Mouse (Mus musculus): ENCODE data around the gene Slc13a2. TPM values are rescaled to one million over a fixed set of nuclear protein-coding genes. Genes with fewer than 3 reads are reported as not detected.

Slc13a2 gene
- polyA plus RNA-seq, 1 experiment from 2014 or later, result 0.05 TPM

DNA sequence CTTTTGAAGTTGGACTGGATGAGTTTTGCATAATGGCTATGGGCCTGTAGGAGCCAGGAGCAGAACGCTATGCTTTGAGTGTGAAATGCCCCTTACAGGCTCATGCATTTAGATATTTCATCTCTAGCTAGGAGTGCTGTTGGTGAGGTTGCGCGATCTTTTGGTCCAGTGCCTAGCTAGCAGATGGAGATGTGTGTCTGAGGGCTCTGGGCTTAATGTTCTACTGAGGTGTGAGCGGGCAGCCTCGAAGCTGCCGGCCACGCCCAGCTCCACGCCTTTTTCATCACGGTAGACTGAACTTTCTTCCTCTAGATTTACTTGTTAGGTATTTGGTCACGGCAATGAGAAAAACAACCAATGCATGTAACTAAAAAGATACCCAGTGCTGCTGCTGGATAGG lies 9.2 kb upstream of the Slc13a2 start:
- WGBS (ENCODE audit: insufficient replicate concordance), result 68% methylated on average over 10 of the region's 10 CpGs
- Histone ChIP-seq H3K4me2 (no peak overlapping the region), H3K36me3 (replicated peaks) (no peaks in the 10 kb centered on the region), H3K27ac (replicated peaks) (no peak overlapping the region), H3K9ac (no peak overlapping the region), H3K9me3 (replicated peaks) (no peaks in the 10 kb centered on the region), H3K27me3 (peaks cover 6% of the 10 kb centered on the region), H3K4me1 (replicated peaks) (peaks cover 11% of the 10 kb centered on the region), H3K4me3 (replicated peaks) (no peak overlapping the region)
- ATAC-seq (ENCODE audit: insufficient read depth), result no peak

- Histone ChIP-seq H3K4me1 (replicated peaks) (0 out of 2 replicates have a peak, but pooled peaks cover 3% of the 10 kb centered on the region), H3K27me3 (peaks cover 6% of the 10 kb centered on the region), H3K9ac (no peak overlapping the region), H3K4me3 (replicated peaks) (no peak overlapping the region), H3K9me3 (replicated peaks) (no peaks in the 10 kb centered on the region), H3K27ac (replicated peaks) (no peak overlapping the region), H3K36me3 (replicated peaks) (no peaks in the 10 kb centered on the region), H3K4me2 (no peak overlapping the region)
- ATAC-seq (ENCODE audit: insufficient read depth), result no peak
- 39% methylated on average over 11 of the region's 11 CpGs for WGBS (ENCODE audit: insufficient replicate concordance)
Observed at GRCm38 (mm10) chr11:78430195-78430878, 8.3 kb upstream of the Slc13a2 start.

- H3K36me3 ChIP-seq (replicated peaks), result no peaks in the 10 kb centered on the region
- no peak overlapping the region for H3K9ac ChIP-seq
- no peak overlapping the region for H3K4me3 ChIP-seq (replicated peaks)
- H3K4me2 ChIP-seq, result no peak overlapping the region
- 0 out of 2 replicates have a peak, but pooled peaks cover 3% of the 10 kb centered on the region for H3K4me1 ChIP-seq (replicated peaks)
- H3K27me3 ChIP-seq, result no peaks in the 10 kb centered on the region; the same call in 1 of the 2 replicates
- H3K27ac ChIP-seq (replicated peaks), result no peak overlapping the region
- no peak for ATAC-seq (ENCODE audit: insufficient read depth)
- no peaks in the 10 kb centered on the region for H3K9me3 ChIP-seq (replicated peaks)
- 70% methylated on average over 5 of the region's 5 CpGs for WGBS (ENCODE audit: insufficient replicate concordance)
Observed at GRCm38 (mm10) chr11:78428309-78428708, 6.3 kb upstream of the Slc13a2 start.

- H3K9ac ChIP-seq, result no peak overlapping the region
- no peak overlapping the region for H3K4me3 ChIP-seq (replicated peaks)
- no peak overlapping the region for H3K27ac ChIP-seq (replicated peaks)
- H3K27me3 ChIP-seq, result no peaks in the 10 kb centered on the region
- H3K4me2 ChIP-seq, result no peak overlapping the region
- no peaks in the 10 kb centered on the region for H3K36me3 ChIP-seq (replicated peaks)
- ATAC-seq (ENCODE audit: insufficient read depth), result no peak
- 62% methylated on average over 6 of the region's 6 CpGs for WGBS (ENCODE audit: insufficient replicate concordance)
- H3K9me3 ChIP-seq (replicated peaks), result no peaks in the 10 kb centered on the region
- H3K4me1 ChIP-seq (replicated peaks), result 0 out of 2 replicates have a peak, but pooled peaks cover 3% of the 10 kb centered on the region
Observed at GRCm38 (mm10) chr11:78427655-78428054, 5.6 kb upstream of the Slc13a2 start.

- no peak for ATAC-seq (ENCODE audit: insufficient read depth)
Observed at GRCm38 (mm10) chr11:78425572-78425971, 3.6 kb upstream of the Slc13a2 start.

GRCm38 (mm10) chr11:78424352-78424751 lies 2.3 kb upstream of the Slc13a2 start:
- no peaks in the 10 kb centered on the region for H3K9me3 ChIP-seq (replicated peaks)
- 44% methylated on average over 2 of the region's 2 CpGs for WGBS (ENCODE audit: insufficient replicate concordance)

More at GRCm38 (mm10) chr11:78425572-78425971, 3.6 kb upstream of the Slc13a2 start:
- Histone ChIP-seq H3K9ac (no peak overlapping the region), H3K4me1 (replicated peaks) (0 out of 2 replicates have a peak, but pooled peaks cover 10% of the 10 kb centered on the region), H3K4me3 (replicated peaks) (no peak overlapping the region), H3K36me3 (replicated peaks) (no peaks in the 10 kb centered on the region), H3K4me2 (no peak overlapping the region), H3K9me3 (replicated peaks) (no peaks in the 10 kb centered on the region), H3K27ac (replicated peaks) (no peak overlapping the region), H3K27me3 (peaks cover 16% of the 10 kb centered on the region)
- WGBS (ENCODE audit: insufficient replicate concordance), result 86% methylated on average over 1 of the region's 1 CpGs

GRCm38 (mm10) chr11:78421201-78422009 lies 612 bp downstream of the Slc13a2 start:
- Histone ChIP-seq H3K4me2 (no peak overlapping the region), H3K4me3 (replicated peaks) (no peak overlapping the region), H3K4me1 (replicated peaks) (0 out of 2 replicates have a peak, but pooled peaks cover 9% of the 10 kb centered on the region), H3K9ac (no peak overlapping the region), H3K36me3 (replicated peaks) (no peaks in the 10 kb centered on the region), H3K9me3 (replicated peaks) (no peaks in the 10 kb centered on the region), H3K27ac (replicated peaks) (no peak overlapping the region), H3K27me3 (peaks cover 25% of the 10 kb centered on the region)
- 25% methylated on average over 13 of the region's 13 CpGs for WGBS (ENCODE audit: insufficient replicate concordance)
- no peak for ATAC-seq (ENCODE audit: insufficient read depth)

More at GRCm38 (mm10) chr11:78424352-78424751, 2.3 kb upstream of the Slc13a2 start:
- Histone ChIP-seq H3K4me1 (replicated peaks) (0 out of 2 replicates have a peak, but pooled peaks cover 12% of the 10 kb centered on the region), H3K9ac (no peak overlapping the region), H3K27ac (replicated peaks) (no peak overlapping the region), H3K4me3 (replicated peaks) (no peak overlapping the region), H3K4me2 (no peak overlapping the region), H3K27me3 (peaks cover 22% of the 10 kb centered on the region), H3K36me3 (replicated peaks) (no peaks in the 10 kb centered on the region)
- ATAC-seq (ENCODE audit: insufficient read depth), result no peak

GRCm38 (mm10) chr11:78420263-78420889 lies 1.6 kb downstream of the Slc13a2 start:
- Histone ChIP-seq H3K36me3 (replicated peaks) (no peaks in the 10 kb centered on the region), H3K4me3 (replicated peaks) (no peak overlapping the region), H3K4me1 (replicated peaks) (0 out of 2 replicates have a peak, but pooled peaks cover 9% of the 10 kb centered on the region), H3K4me2 (no peak overlapping the region), H3K9ac (no peak overlapping the region), H3K27me3 (peaks cover 25% of the 10 kb centered on the region), H3K9me3 (replicated peaks) (no peaks in the 10 kb centered on the region), H3K27ac (replicated peaks) (no peak overlapping the region)
- WGBS (ENCODE audit: insufficient replicate concordance), result 5% methylated on average over 12 of the region's 12 CpGs
- ATAC-seq (ENCODE audit: insufficient read depth), result no peak

DNA sequence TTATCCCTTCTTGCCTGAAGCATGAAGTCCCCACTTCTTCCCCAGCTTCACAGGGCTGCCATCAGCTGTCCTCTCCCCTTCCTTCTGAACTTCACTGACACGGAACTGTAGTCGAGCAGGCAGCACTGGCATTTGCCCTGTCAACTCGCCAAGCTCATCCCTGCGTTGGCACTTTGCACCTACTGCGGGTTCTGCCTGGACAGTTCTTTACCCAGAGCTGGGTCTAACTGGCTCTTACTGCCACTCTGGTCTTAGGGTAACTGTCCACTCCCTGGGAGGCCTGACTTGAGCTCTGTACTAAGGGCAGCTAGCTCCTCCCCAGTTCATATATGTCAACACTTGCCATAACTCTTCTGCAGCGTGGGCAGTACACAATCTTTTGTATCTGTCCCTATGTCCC lies 5.2 kb downstream of the Slc13a2 start:
- no peak for ATAC-seq (ENCODE audit: insufficient read depth)

DNA sequence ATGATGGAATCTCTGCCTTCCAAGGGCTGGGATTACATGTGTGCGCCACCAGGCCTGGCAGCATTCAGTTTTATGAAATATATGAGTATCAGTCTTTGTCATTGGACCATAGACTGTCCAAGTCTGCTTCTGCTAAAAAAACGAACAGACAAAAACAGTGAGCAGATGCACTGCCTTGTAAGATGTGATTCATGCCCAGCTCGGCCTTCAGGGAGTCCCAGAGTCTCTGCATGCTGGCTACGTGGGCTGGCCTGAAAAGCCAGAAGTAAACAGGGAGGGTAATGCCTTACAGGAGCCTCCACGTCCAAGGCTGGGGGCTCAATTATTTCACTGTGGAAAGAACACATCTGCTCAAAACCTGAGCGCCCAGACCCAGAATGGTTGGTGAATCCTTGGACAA lies 9.2 kb downstream of the Slc13a2 start:
- no peak overlapping the region for H3K27ac ChIP-seq (replicated peaks)
- H3K4me1 ChIP-seq (replicated peaks), result 0 out of 2 replicates have a peak, but pooled peaks cover 5% of the 10 kb centered on the region
- no peak overlapping the region for H3K4me3 ChIP-seq (replicated peaks)
- H3K4me2 ChIP-seq, result no peak overlapping the region
- no peaks in the 10 kb centered on the region for H3K27me3 ChIP-seq
- no peak overlapping the region for H3K9ac ChIP-seq
- ATAC-seq (ENCODE audit: insufficient read depth), result no peak
- no peaks in the 10 kb centered on the region for H3K9me3 ChIP-seq (replicated peaks)
- no peaks in the 10 kb centered on the region for H3K36me3 ChIP-seq (replicated peaks)
- 49% methylated on average over 6 of the region's 6 CpGs for WGBS (ENCODE audit: insufficient replicate concordance)

More for the DNA sequence above, 5.2 kb downstream of the Slc13a2 start:
- Histone ChIP-seq H3K27ac (replicated peaks) (no peak overlapping the region), H3K4me3 (replicated peaks) (no peak overlapping the region), H3K27me3 (peaks cover 17% of the 10 kb centered on the region), H3K9me3 (replicated peaks) (no peaks in the 10 kb centered on the region), H3K4me1 (replicated peaks) (0 out of 2 replicates have a peak, but pooled peaks cover 3% of the 10 kb centered on the region), H3K9ac (no peak overlapping the region), H3K4me2 (no peak overlapping the region), H3K36me3 (replicated peaks) (no peaks in the 10 kb centered on the region)
- WGBS (ENCODE audit: insufficient replicate concordance), result 54% methylated on average over 6 of the region's 6 CpGs
